Mouse (Mus musculus) adipocyte (in vitro differentiated cells): Measurements from ENCODE around the gene Aven.
"Not testable (repeated sequence)": the region's sequence is repeated elsewhere in the genome, so short reads cannot be mapped to it uniquely, and the experiment has no call there.

Experiments used
- DNase-seq: peaks from one replicate; pipeline ENCODE4 v3.0.0-alpha.2; 2016; ENCODE audit warnings: low spot score

Gene Aven

DNA sequence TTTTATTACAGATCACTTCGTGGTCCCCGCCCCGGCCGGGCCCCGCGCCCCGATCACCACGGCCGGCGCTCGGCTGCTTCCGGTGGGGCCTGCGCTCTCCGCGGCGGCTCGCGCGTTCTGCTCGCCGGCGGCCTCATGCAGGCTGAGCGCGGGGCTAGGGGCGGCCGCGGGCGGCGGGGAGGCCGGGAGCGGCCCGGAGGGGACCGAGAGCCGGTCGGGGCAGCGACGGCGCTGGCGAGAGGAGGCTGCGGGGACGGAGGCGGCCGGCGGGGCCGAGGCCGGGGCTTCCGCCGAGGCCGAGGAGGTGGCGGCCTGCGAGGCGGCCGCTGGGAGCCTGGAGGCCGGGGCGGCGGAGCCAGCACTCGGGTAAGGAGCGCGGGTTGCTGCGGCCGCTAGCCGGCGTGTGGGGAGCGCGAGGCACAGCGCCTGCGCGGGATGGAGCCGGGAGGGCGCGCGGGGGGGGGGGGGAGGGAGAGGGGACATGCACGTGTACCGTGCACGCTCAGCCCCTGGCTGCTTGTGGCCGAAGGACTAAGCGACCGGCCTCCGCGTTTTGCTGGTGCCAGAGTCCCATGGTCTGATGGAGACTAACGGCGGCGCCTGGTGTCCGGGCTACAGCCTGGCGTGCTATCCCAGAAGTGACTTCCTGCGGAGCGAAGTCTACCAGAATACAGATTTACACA is at the start of gene Aven:
Gene Aven, plus strand, starts transcription at position 109 of the 683 bp plus-strand sequence.
- peak; percentile 82 for DNase-seq

DNA sequence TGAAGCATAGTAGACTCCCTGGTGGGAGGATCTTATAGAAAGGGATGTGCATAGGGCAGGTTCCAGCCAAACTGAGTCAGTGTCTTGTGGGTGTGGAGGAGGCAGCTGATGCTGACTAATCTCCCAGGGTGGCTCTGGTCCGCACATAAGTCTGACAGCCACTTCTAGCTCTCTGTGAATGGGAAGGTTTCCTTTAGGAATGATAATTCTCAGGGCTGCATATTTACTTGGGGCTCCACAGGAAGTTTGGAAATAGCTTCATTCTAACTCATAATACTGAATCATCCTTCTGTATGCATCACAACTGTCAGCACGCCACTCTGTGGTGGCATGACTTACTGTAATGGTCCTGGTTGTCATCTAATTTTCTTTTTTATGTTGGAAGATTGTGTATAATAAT is 49.3 kb upstream of the Aven start:
- DNase-seq: no peak

DNA sequence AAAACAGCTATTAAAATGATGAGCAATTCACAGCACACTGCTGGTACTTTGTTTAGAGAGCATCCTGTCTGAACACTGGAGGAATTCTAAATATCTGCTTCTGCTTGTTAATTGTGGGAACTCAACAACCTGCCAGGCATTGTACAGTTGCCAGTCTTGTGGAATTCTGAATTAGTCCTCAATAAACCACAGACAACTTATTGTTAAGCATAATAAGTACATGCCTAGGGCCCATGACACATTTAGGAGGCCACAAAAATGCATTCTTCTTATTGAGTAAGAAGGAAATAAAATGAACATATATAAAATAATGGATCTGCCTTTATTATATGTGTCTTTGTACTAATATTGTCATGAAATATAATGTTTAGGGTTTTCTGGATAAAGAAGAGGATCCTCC is 47.3 kb upstream of the Aven start:
- no peak for DNase-seq

- DNase-seq: not testable (repeated sequence)
Observed at GRCm38 (mm10) chr2:112448046-112448445, 44.7 kb upstream of the Aven start.

- no peak for DNase-seq
Observed at GRCm38 (mm10) chr2:112448510-112449059, 44.2 kb upstream of the Aven start.

GRCm38 (mm10) chr2:112449597-112450296 is 43.0 kb upstream of the Aven start:
- peak; percentile 76 for DNase-seq

- not testable (repeated sequence) for DNase-seq
Observed at GRCm38 (mm10) chr2:112452513-112452912, 40.3 kb upstream of the Aven start.

- DNase-seq: no peak
Observed at GRCm38 (mm10) chr2:112454125-112454861, 38.5 kb upstream of the Aven start.

- DNase-seq: peak; percentile 94
Observed at GRCm38 (mm10) chr2:112454862-112455564, 37.8 kb upstream of the Aven start, which contains the start of gene Emc7. Emc7 (plus strand) TSS chr2:112454997.

DNA sequence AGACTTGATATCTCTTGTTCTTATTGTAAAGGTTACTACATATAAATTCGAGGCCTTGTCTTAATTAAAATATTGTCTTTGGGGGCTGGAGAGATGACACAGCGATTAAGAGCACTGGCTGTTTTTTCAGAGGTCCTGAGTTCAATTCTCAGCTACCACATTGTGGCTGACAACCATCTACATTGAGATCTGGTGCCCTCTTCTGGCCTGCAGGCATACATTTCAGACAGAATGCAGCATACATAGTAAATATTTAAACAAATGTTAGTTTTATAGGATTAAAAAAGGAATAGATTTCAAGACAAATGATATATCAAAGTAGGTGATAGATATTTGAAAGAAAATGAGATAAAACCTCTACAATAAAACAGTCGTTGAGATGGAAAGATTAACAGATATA is 32.2 kb upstream of the Aven start:
- no peak for DNase-seq

- DNase-seq: no peak
Observed at GRCm38 (mm10) chr2:112469542-112469941, 23.2 kb upstream of the Aven start.

- DNase-seq: no peak
Observed at GRCm38 (mm10) chr2:112470961-112471381, 21.8 kb upstream of the Aven start.

- peak; percentile 49 for DNase-seq
Observed at GRCm38 (mm10) chr2:112472076-112472475, 20.7 kb upstream of the Aven start.

DNA sequence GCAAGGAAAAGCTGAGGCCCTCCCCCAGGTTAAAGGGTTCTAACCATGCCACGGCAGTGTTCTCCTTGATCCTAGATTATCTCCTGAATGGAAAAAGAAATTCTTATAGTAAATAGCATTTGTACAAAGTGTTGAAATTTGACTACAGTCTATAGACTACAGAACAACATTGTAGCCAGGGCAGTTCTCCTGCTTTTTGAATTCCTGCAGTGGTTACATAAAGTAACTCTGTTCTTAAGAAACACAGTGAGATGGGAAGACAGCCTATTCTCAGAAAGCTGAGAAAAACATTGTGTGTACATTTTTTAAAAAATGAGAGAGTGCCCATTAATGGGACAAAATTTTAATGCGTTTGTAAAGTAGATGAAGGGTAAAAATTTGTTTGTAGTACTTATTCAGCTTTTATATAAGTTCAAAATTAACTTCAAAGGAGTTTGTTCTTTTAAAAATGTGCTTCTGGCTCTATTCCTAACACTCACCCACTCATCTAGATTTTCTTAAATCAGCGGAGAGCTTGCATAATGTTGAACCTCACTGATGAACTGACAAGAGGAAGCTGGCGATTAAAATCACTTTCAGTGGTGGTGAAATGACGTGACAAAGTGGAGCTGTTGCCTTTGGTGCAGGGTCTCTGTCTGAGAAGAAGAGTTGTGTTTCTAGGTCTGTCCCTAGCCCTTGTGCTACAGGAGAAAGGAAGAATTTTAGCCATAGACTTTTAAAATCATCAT is 17.6 kb upstream of the Aven start:
- no peak for DNase-seq

GRCm38 (mm10) chr2:112476554-112476953 is 16.2 kb upstream of the Aven start:
- DNase-seq: no peak

GRCm38 (mm10) chr2:112480669-112481068 is 12.1 kb upstream of the Aven start, which contains the start of gene Chrm5:
Chrm5 (minus strand) TSS chr2:112480769.
- no peak for DNase-seq

DNA sequence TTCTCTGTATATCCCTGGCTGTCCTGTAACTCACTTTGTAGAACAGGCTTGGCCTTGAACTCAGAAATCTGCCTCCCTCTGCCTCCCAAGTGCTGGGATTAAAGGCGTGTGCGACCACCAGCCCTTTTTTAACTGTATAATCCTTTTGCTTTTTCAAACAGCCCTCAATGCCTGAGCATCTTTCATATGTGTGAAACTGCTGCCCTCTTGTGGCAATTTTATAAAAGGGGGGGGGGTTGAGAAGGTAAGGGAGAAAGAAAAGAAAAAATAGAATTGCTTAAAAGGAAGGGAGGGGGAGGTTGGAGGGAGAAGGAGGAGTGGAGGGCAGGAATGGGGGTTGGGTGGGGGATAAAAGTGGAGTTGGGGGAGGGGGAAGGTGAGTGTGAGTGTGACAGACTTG is 11.2 kb upstream of the Aven start:
- DNase-seq: peak; percentile 80

DNA sequence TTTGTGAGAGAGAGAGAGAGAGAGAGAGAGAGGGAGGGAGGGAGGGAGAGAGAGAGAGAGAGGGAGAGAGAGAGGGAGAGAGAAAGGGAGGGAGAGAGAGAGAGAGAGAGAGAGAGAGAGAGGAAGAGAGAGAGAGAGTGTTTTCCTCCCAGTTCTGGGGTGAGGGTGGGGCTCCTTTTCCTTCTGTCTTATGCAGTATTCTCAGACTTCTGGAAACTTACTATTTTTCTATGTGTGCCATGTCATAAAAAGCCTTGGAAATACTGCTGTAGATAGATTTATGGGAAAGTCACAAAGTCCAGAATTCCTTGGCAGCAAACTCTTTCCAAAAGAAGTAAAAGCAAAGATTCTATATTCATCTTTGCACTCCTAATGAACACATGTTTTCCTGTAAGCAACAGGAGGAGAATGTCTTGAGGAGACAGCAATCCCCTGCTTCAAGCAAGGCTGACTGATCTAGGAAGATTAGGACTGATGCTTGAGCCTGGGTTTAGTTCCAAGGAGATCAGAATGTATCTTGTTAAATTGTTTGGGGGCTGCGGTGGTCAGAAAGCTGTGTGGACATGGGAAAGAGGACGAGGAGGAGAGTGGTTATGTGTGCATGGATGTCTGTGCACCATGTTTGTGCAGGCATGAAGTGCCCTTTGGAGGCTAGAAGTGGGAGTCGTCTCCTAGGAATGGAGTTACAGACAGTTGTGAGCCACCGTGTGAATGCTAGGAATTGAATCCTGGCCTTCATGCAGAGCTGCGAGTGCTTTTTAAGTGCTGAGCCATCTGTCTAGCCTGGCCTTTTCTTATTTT is 10.0 kb upstream of the Aven start:
- no peak for DNase-seq

DNA sequence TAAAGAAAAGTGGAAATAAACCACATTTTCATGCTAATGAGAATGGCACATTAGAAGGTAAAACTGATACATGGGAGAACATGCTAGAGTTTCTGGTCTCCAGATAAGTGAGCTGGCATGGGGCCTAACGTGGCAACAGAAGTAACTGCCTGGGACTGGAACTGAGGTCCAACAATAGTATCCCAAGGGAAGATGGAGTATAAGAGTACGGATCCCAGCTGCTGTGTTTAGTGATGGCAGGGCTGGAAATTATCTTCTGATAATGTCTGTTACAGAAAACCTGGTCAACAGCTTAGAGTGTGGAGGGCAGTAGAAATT is 9.5 kb upstream of the Aven start:
- DNase-seq: no peak

- peak; percentile 37 for DNase-seq
Observed at GRCm38 (mm10) chr2:112484886-112485285, 7.9 kb upstream of the Aven start.
